Mouse (Mus musculus) spleen, adult 2 months (tissue): ENCODE measurements around the gene Exoc6.

Source experiments
- CTCF ChIP-seq: fragments of 200-500 bp; IDR thresholded peaks from 2 replicates; pipeline ENCODE4 v1.5.1; 2011; ENCODE audit warnings: mild to moderate bottlenecking, inconsistent platforms; ENCODE audit not compliant: insufficient read depth, insufficient read length, insufficient replicate concordance; ENCODE audit errors: extremely low read depth
- POLR2A ChIP-seq: fragments of 200-500 bp; IDR thresholded peaks from 2 replicates; pipeline ENCODE4 v1.6.1; 2011; ENCODE audit warnings: low read depth, low read length, inconsistent platforms

GRCm38 (mm10) chr19:37569186-37569754 is 19.1 kb downstream of the Exoc6 start:
- TF ChIP-seq CTCF = no peak
- TF ChIP-seq POLR2A = no peak
